Mouse (Mus musculus): ENCODE measurements at regions not wholly inside any gene's neighbourhood (a gene's known extent, or its start where the extent isn't known, plus 50 kb on each side); places are given as distances from the start of the nearest gene placed in this dataset.
A peak's percentile ranks its signal among the peaks of the same experiment; 100 is the strongest.

DNA sequence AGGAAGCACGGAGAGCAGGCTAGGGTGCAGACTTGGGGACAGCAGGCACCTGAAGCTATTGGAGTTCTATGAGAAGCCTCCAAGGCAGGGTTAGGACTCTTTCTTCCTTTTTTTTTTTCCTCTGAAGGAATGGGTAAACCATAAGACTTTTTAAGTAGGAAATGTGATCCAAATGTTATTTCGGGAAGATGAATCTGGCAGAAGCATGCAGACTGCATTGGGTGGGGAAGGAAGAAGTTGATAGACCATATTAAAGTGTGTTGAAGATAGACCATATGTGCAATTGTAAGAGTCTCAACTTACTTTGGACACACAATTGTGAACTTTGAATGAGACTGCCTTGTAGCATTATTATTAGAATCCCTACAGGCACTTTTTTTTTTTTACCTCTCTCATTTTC, 304.5 kb downstream of the Ndfip2 start:
- H3K27me3 ChIP-seq (replicated peaks; ENCODE audit: control insufficient read depth, insufficient read depth, low read length) = no peaks in the 10 kb centered on the region
- ATAC-seq = no peak
- no peak overlapping the region for H3K27ac ChIP-seq (ENCODE audit: low read depth, low read length)
- H3K4me1 ChIP-seq (ENCODE audit: control insufficient read depth, insufficient read depth, low read depth, low read length) = no peaks in the 10 kb centered on the region
- no peak overlapping the region for H3K9ac ChIP-seq (ENCODE audit: low read depth, low read length)
- H3K36me3 ChIP-seq (ENCODE audit: control insufficient read depth, insufficient read depth, low read length) = no peaks in the 10 kb centered on the region
- H3K4me3 ChIP-seq (ENCODE audit: low read length) = no peak overlapping the region
- no peaks in the 10 kb centered on the region for H3K9me3 ChIP-seq (ENCODE audit: control insufficient read depth, low read length)
- WGBS = 94% methylated on average over 2 of the region's 2 CpGs
- no peak overlapping the region for H3K4me2 ChIP-seq (ENCODE audit: low read length)

GRCm38 (mm10) chr14:105556813-105557212, 298.4 kb downstream of the Ndfip2 start:
- Histone ChIP-seq H3K9ac (ENCODE audit: low read depth, low read length) (no peak overlapping the region), H3K4me2 (ENCODE audit: low read length) (no peak overlapping the region), H3K4me1 (ENCODE audit: control insufficient read depth, insufficient read depth, low read depth, low read length) (no peaks in the 10 kb centered on the region), H3K9me3 (ENCODE audit: control insufficient read depth, low read length) (no peaks in the 10 kb centered on the region), H3K27ac (ENCODE audit: low read depth, low read length) (no peak overlapping the region), H3K4me3 (ENCODE audit: low read length) (no peak overlapping the region), H3K27me3 (replicated peaks; ENCODE audit: control insufficient read depth, insufficient read depth, low read length) (no peaks in the 10 kb centered on the region), H3K36me3 (ENCODE audit: control insufficient read depth, insufficient read depth, low read length) (no peaks in the 10 kb centered on the region)
- no peak for ATAC-seq
- WGBS = 76% methylated on average over 3 of the region's 3 CpGs

DNA sequence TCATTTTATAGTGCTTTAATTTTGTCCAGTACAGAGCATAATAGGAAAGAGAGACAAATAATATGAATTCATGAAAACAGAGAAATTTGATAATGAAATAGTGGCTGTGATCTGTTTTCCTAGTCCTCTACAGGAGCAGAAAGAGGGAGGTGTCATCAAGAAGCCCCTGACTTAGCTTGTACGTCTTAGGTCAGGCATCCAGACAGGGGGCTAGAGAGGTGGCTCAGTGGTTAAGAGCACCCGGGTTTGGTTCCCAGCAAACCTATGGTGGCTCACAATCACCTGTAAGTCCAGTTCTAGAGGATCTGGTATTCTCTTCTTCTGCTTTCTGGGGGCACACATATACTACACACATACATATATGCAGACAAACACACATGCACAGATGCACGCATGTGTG, 285.7 kb downstream of the Ndfip2 start:
- no peak for ATAC-seq
- WGBS = 86% methylated on average over 3 of the region's 3 CpGs

GRCm38 (mm10) chr14:105542486-105543145, 284.2 kb downstream of the Ndfip2 start:
- H3K27me3 ChIP-seq (replicated peaks; ENCODE audit: control insufficient read depth, insufficient read depth, low read length) = no peaks in the 10 kb centered on the region
- 6% methylated on average over 15 of the region's 15 CpGs for WGBS
- H3K4me2 ChIP-seq (ENCODE audit: low read length) = peak overlapping the region; percentile 57
- no peaks in the 10 kb centered on the region for H3K9me3 ChIP-seq (ENCODE audit: control insufficient read depth, low read length)
- ATAC-seq = peak; percentile 79
- H3K4me1 ChIP-seq (ENCODE audit: control insufficient read depth, insufficient read depth, low read depth, low read length) = peaks cover 5% of the 10 kb centered on the region
- peak overlapping the region; percentile 51 for H3K9ac ChIP-seq (ENCODE audit: low read depth, low read length)
- peak overlapping the region; percentile 61 for H3K27ac ChIP-seq (ENCODE audit: low read depth, low read length)
- peak overlapping the region; percentile 29 for H3K4me3 ChIP-seq (ENCODE audit: low read length)
- H3K36me3 ChIP-seq (ENCODE audit: control insufficient read depth, insufficient read depth, low read length) = no peaks in the 10 kb centered on the region

More for the DNA sequence above, 285.7 kb downstream of the Ndfip2 start:
- no peaks in the 10 kb centered on the region for H3K27me3 ChIP-seq (replicated peaks; ENCODE audit: control insufficient read depth, insufficient read depth, low read length)
- H3K9ac ChIP-seq (ENCODE audit: low read depth, low read length) = no peak overlapping the region
- H3K4me2 ChIP-seq (ENCODE audit: low read length) = no peak overlapping the region
- H3K4me1 ChIP-seq (ENCODE audit: control insufficient read depth, insufficient read depth, low read depth, low read length) = peaks cover 5% of the 10 kb centered on the region
- H3K27ac ChIP-seq (ENCODE audit: low read depth, low read length) = no peak overlapping the region
- no peaks in the 10 kb centered on the region for H3K9me3 ChIP-seq (ENCODE audit: control insufficient read depth, low read length)
- no peak overlapping the region for H3K4me3 ChIP-seq (ENCODE audit: low read length)
- H3K36me3 ChIP-seq (ENCODE audit: control insufficient read depth, insufficient read depth, low read length) = no peaks in the 10 kb centered on the region

GRCm38 (mm10) chr14:105542090-105542485, 283.7 kb downstream of the Ndfip2 start:
- peak; percentile 31; the same call in 1 of the 2 replicates for ATAC-seq
- peak overlapping the region; percentile 57 for H3K4me2 ChIP-seq (ENCODE audit: low read length)
- H3K4me1 ChIP-seq (ENCODE audit: control insufficient read depth, insufficient read depth, low read depth, low read length) = peaks cover 5% of the 10 kb centered on the region
- peak overlapping the region; percentile 61; the same call in 1 of the 2 replicates for H3K27ac ChIP-seq (ENCODE audit: low read depth, low read length)
- 30% methylated on average over 8 of the region's 8 CpGs for WGBS
- H3K9me3 ChIP-seq (ENCODE audit: control insufficient read depth, low read length) = no peaks in the 10 kb centered on the region
- no peak overlapping the region for H3K9ac ChIP-seq (ENCODE audit: low read depth, low read length)
- H3K36me3 ChIP-seq (ENCODE audit: control insufficient read depth, insufficient read depth, low read length) = no peaks in the 10 kb centered on the region
- H3K27me3 ChIP-seq (replicated peaks; ENCODE audit: control insufficient read depth, insufficient read depth, low read length) = no peaks in the 10 kb centered on the region
- no peak overlapping the region for H3K4me3 ChIP-seq (ENCODE audit: low read length)

DNA sequence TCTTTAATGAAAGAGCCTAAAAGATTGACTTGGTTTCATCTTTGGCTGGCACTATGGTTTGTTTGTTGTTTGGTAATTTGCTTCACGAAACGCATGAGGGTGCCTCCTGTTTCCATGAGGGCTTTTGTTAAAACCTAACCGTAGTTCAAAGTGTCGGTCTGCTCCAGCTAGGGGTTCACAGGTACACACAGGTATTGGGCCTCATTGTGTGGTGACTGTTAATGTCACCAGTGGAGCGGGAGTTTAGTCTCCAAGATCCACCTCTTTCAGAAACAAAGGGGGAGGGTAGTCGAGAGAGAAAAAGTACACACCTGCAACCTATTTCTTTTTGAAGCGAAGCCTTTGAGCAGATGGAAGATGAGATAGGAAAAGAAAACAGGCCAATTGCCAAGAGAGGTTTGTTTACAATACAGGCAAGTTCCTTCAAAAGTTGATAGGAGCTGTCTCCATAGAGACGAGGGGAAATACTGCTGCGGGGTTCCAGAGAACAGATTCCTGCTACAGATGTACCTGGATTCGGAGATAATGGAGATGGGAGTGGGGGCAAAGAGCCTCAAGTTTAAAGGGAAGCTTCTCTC, 273.9 kb downstream of the Ndfip2 start:
- no peak overlapping the region for H3K9ac ChIP-seq (ENCODE audit: low read depth, low read length)
- no peak overlapping the region for H3K27ac ChIP-seq (ENCODE audit: low read depth, low read length)
- H3K4me1 ChIP-seq (ENCODE audit: control insufficient read depth, insufficient read depth, low read depth, low read length) = no peaks in the 10 kb centered on the region
- H3K4me2 ChIP-seq (ENCODE audit: low read length) = no peak overlapping the region
- H3K9me3 ChIP-seq (ENCODE audit: control insufficient read depth, low read length) = 0 out of 2 replicates have a peak, but pooled peaks cover 2% of the 10 kb centered on the region
- no peak overlapping the region for H3K4me3 ChIP-seq (ENCODE audit: low read length)
- WGBS = 82% methylated on average over 10 of the region's 10 CpGs
- no peak for ATAC-seq
- no peaks in the 10 kb centered on the region for H3K27me3 ChIP-seq (replicated peaks; ENCODE audit: control insufficient read depth, insufficient read depth, low read length)
- no peaks in the 10 kb centered on the region for H3K36me3 ChIP-seq (ENCODE audit: control insufficient read depth, insufficient read depth, low read length)

GRCm38 (mm10) chr14:105528107-105528506, 269.7 kb downstream of the Ndfip2 start:
- Histone ChIP-seq H3K36me3 (ENCODE audit: control insufficient read depth, insufficient read depth, low read length) (no peaks in the 10 kb centered on the region), H3K27ac (ENCODE audit: low read depth, low read length) (no peak overlapping the region), H3K9me3 (ENCODE audit: control insufficient read depth, low read length) (no peaks in the 10 kb centered on the region), H3K9ac (ENCODE audit: low read depth, low read length) (no peak overlapping the region), H3K4me2 (ENCODE audit: low read length) (no peak overlapping the region), H3K27me3 (replicated peaks; ENCODE audit: control insufficient read depth, insufficient read depth, low read length) (no peaks in the 10 kb centered on the region), H3K4me3 (ENCODE audit: low read length) (no peak overlapping the region), H3K4me1 (ENCODE audit: control insufficient read depth, insufficient read depth, low read depth, low read length) (no peaks in the 10 kb centered on the region)
- no peak for ATAC-seq
- WGBS = 84% methylated on average over 6 of the region's 6 CpGs

GRCm38 (mm10) chr14:105523849-105524248, 265.5 kb downstream of the Ndfip2 start:
- Histone ChIP-seq H3K4me1 (ENCODE audit: control insufficient read depth, insufficient read depth, low read depth, low read length) (no peaks in the 10 kb centered on the region), H3K9me3 (ENCODE audit: control insufficient read depth, low read length) (no peaks in the 10 kb centered on the region), H3K9ac (ENCODE audit: low read depth, low read length) (no peak overlapping the region), H3K4me2 (ENCODE audit: low read length) (no peak overlapping the region), H3K36me3 (ENCODE audit: control insufficient read depth, insufficient read depth, low read length) (no peaks in the 10 kb centered on the region), H3K27me3 (replicated peaks; ENCODE audit: control insufficient read depth, insufficient read depth, low read length) (no peaks in the 10 kb centered on the region), H3K27ac (ENCODE audit: low read depth, low read length) (no peak overlapping the region), H3K4me3 (ENCODE audit: low read length) (no peak overlapping the region)
- no peak for ATAC-seq
- 92% methylated on average over 4 of the region's 4 CpGs for whole genome bisulfite sequencing

DNA sequence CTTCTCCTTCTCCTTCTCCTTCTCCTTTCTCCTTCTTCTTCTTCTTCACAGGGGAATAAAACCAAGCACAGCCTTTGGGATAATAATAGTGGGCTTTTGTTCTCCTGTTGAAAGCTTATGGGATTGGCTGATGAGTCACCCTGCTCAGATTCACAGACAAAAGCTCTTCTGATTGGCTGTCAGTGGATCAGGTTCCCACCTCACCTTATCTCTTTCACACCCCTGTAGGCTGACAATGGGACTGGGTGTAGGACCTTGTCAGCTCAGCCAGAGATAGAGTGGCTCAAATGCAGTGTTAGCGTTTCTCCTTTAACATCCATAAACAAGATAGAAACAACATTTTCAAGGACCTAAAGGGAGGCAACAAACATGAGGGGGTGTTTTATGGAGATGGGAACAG, 263.9 kb downstream of the Ndfip2 start:
- 78% methylated on average over 1 of the region's 1 CpGs for WGBS
- Histone ChIP-seq H3K36me3 (ENCODE audit: control insufficient read depth, insufficient read depth, low read length) (no peaks in the 10 kb centered on the region), H3K4me2 (ENCODE audit: low read length) (no peak overlapping the region), H3K27ac (ENCODE audit: low read depth, low read length) (no peak overlapping the region), H3K27me3 (replicated peaks; ENCODE audit: control insufficient read depth, insufficient read depth, low read length) (no peaks in the 10 kb centered on the region), H3K9ac (ENCODE audit: low read depth, low read length) (no peak overlapping the region), H3K4me1 (ENCODE audit: control insufficient read depth, insufficient read depth, low read depth, low read length) (no peaks in the 10 kb centered on the region), H3K9me3 (ENCODE audit: control insufficient read depth, low read length) (no peaks in the 10 kb centered on the region), H3K4me3 (ENCODE audit: low read length) (no peak overlapping the region)
- ATAC-seq = no peak
